Mouse (Mus musculus): ENCODE measurements at regions not wholly inside any gene's neighbourhood (a gene's known extent, or its start where the extent isn't known, plus 50 kb on each side); places are given as distances from the start of the nearest gene placed in this dataset.

- no peak for DNase-seq (ENCODE audit: low read depth, low spot score)
Observed at GRCm38 (mm10) chr9:92097806-92098205, 94.9 kb upstream of the Plscr5 start.

GRCm38 (mm10) chr9:92129504-92129903 is 63.2 kb upstream of the Plscr5 start:
- peak; percentile 4 for DNase-seq (ENCODE audit: low read depth, low spot score)

- DNase-seq (ENCODE audit: low read depth, low spot score): no peak
Observed at GRCm38 (mm10) chr9:92130445-92130844, 62.3 kb upstream of the Plscr5 start.

GRCm38 (mm10) chr9:92132440-92132839 is 60.3 kb upstream of the Plscr5 start:
- no peak for DNase-seq (ENCODE audit: low read depth, low spot score)

GRCm38 (mm10) chr9:92141924-92142323 is 50.8 kb upstream of the Plscr5 start:
- DNase-seq (ENCODE audit: low read depth, low spot score): no peak
